Mouse (Mus musculus) heart, adult 2 months (tissue): ENCODE measurements around the gene H2-Ob.

Experiments used
- CTCF ChIP-seq: fragments of 200-600 bp; IDR thresholded peaks from 2 replicates; pipeline ENCODE4 v1.8.1; 2022; ENCODE audit warnings: antibody characterized with exemption, mild to moderate bottlenecking, moderate library complexity
- EP300 ChIP-seq: fragments of 200-500 bp; IDR thresholded peaks from 2 replicates; pipeline ENCODE4 v1.6.1; 2011; ENCODE audit warnings: low read depth, low read length, control low read depth; ENCODE audit not compliant: insufficient read depth

DNA sequence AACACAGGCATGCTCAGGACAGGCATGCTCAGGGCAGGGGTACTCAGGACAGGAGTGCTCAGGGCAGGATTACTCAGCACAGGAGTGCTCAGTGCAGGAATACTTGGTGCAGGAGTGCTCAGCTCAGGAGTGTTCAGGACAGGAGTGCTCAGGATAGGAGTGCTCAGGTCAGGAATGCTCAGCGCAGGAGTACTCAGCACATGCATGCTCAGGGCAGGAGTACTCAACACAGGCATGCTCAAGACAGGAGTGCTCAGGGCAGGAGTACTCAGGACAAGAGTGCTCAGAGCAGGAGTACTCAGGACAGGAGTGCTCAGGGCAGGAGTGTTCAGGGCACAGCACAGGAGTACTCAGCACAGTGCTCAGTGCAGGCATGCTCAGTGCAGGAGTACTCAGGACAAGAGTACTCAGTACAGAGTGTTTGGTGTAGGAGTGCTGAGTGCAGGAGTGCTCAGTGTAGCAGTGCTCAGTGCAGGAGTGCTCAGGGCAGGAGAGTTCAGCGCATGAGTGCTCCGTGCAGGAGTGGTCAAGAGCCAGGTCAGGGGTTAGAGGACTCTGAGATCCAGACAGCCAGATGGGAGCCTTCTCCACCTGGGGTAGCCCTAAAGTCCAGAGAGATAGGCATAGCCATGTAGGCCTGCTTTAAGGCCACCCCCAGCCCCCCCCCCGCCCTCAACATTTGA is 35.8 kb upstream of the H2-Ob start:
- TF ChIP-seq EP300 (no peak), CTCF (no peak)
